8 mouse cellular contexts compared by ENCODE assay signal in genomic region chr4:147868450-147869031, GRCm38 (mm10). TPM values are rescaled to one million over a fixed set of nuclear protein-coding genes. Genes with fewer than 3 reads are reported as not detected.
A peak's percentile ranks its signal among the peaks of the same experiment; 100 is the strongest.
DNase-seq lines count a peak whose midpoint lies in the region; ATAC-seq and TF ChIP-seq lines count a peak whose summit lies in the region.

Gene Miip, minus strand, starts transcription at chr4:147868816.
Gene Fv1, plus strand, starts transcription at chr4:147868979.

- TF ChIP-seq CTCF in cortical plate, adult 2 months (IDR thresholded peaks at IDR 0.05; ENCODE audit: extremely low read depth, insufficient read depth, low read length): no peak

- H3K9me3 ChIP-seq in megakaryocyte, embryonic 14.5 days: no peaks in the 10 kb centered on the region

- TF ChIP-seq POLR2A in cortical plate, adult 2 months (IDR thresholded peaks at IDR 0.05; ENCODE audit: extremely low read depth, insufficient read depth, low read length): peak; percentile 55; the same call in 1 of the 2 replicates

- no peaks in the 10 kb centered on the region for H3K27me3 ChIP-seq in megakaryocyte, embryonic 14.5 days (replicated peaks)

- peaks cover 43% of the 10 kb centered on the region for H3K36me3 ChIP-seq in megakaryocyte, embryonic 14.5 days (replicated peaks; ENCODE audit: low read length)

- peak; percentile 98 for ATAC-seq in activated CD4-positive, CD25-positive, alpha-beta regulatory T cell, adult 4 months

- H3K27ac ChIP-seq in cortical plate, adult 2 months (ENCODE audit: insufficient read depth, low read length): peak within 1 kb of the TSS; percentile 26; the same call in 1 of the 2 replicates

- peak within 1 kb of the TSS; percentile 69 for H3K4me3 ChIP-seq in cortical plate, adult 2 months (ENCODE audit: insufficient read depth, low read length)
- H3K4me3 ChIP-seq in megakaryocyte, embryonic 14.5 days (replicated peaks): peak within 1 kb of the TSS; percentile 93

- DNase-seq in gastrocnemius, adult 8-10 months (ENCODE audit: low spot score in 2 of 2): peak; percentile 92 to 96
- peak; percentile 96 for DNase-seq in hindlimb bud, embryonic 11.5 days (ENCODE audit: extremely low spot score, low read depth, low spot score)
- DNase-seq in left cerebral cortex, adult 8-10 months (ENCODE audit: low spot score in 2 of 2): peak; percentile 84 to 99
- DNase-seq in right cerebral cortex, postnatal 10 days (ENCODE audit: low spot score in 2 of 2): peak; percentile 96 to 99
- peak; percentile 76 for DNase-seq in urinary bladder, postnatal 25 days (ENCODE audit: low spot score)

- peaks cover 5% of the 10 kb centered on the region for H3K4me1 ChIP-seq in cortical plate, adult 2 months (ENCODE audit: control insufficient read depth, insufficient read depth, low read length)
- H3K4me1 ChIP-seq in megakaryocyte, embryonic 14.5 days: peaks cover 25% of the 10 kb centered on the region

RNA-seq across cellular contexts. Expression of gene Miip, which starts in this region (rescaled TPM):
- 10 to 100 TPM; 52.3 to 77.0 TPM for polyA plus RNA-seq in activated CD4-positive, CD25-positive, alpha-beta regulatory T cell, adult 4 months (2017; shearing (Covaris generic))
- polyA plus RNA-seq in cortical plate, adult 2 months (2012; rRNA removed): 57.6 and 62.3 TPM in 2 replicates
- total RNA-seq in gastrocnemius, adult 8-10 months (2022): 1 to 10 TPM; 3.6 to 5.1 (median 4.8) TPM
- 10 to 100 TPM; 12.8 to 22.9 (median 16.6) TPM for total RNA-seq in left cerebral cortex, adult 8-10 months (2022)
- polyA plus RNA-seq in megakaryocyte, embryonic 14.5 days (2012; ENCODE audit: insufficient read depth, low replicate concordance): 44.2 and 60.2 TPM in 2 replicates

RNA-seq across cellular contexts. Expression of gene Fv1, which starts in this region (rescaled TPM):
- polyA plus RNA-seq in activated CD4-positive, CD25-positive, alpha-beta regulatory T cell, adult 4 months (2017; shearing (Covaris generic)): 1 to 10 TPM; 3.0 to 7.5 TPM
- polyA plus RNA-seq in cortical plate, adult 2 months (2012; rRNA removed): 7.1 and 7.8 TPM in 2 replicates
- 1 to 10 TPM; 5.1 to 9.2 (median 6.7) TPM for total RNA-seq in gastrocnemius, adult 8-10 months (2022)
- 10 to 100 TPM in 2 of 4 experiments, 1 to 10 TPM in 2; 7.6 to 10.8 (median 9.9) TPM for total RNA-seq in left cerebral cortex, adult 8-10 months (2022)
- polyA plus RNA-seq in megakaryocyte, embryonic 14.5 days (2012; ENCODE audit: insufficient read depth, low replicate concordance): not detected in 2 replicates

Comparison
In these comparisons a context has a peak if more than half of its experiments do, and no peak if none do; other contexts are left out.
1. Peak in every context shown above with its lines: DNase-seq, ATAC-seq, H3K4me3 ChIP-seq and H3K27ac ChIP-seq.